Mouse (Mus musculus) lung, embryonic 15.5 days (tissue): Measurements from ENCODE around the gene Cdyl. TPM values are rescaled to one million over a fixed set of nuclear protein-coding genes. Genes with fewer than 3 reads are reported as not detected.

Experiments used
- ATAC-seq: fragments of 200-750 bp; cut with Nextera tagmentation; 2 replicates; pipeline ENCODE4 v1.8.0; 2017; ENCODE audit warnings: moderate number of reproducible peaks, borderline replicate concordance; ENCODE audit not compliant: low FRiP score, low TSS enrichment; ENCODE audit errors: extremely low read depth
- H3K27ac ChIP-seq: fragments of 300-500 bp; sonication (generic); 2 replicates; pipeline ENCODE4 v1.5.1; 2015; ENCODE audit warnings: moderate library complexity, mild to moderate bottlenecking, inconsistent platforms
- H3K27me3 ChIP-seq: fragments of 300-500 bp; sonication (generic); 2 replicates; pipeline ENCODE4 v1.6.1; 2015; ENCODE audit warnings: inconsistent platforms
- H3K36me3 ChIP-seq: fragments of 300-500 bp; sonication (generic); 2 replicates; pipeline ENCODE4 v1.6.1; 2015; ENCODE audit warnings: inconsistent platforms
- H3K4me1 ChIP-seq: fragments of 300-500 bp; sonication (generic); 2 replicates; pipeline ENCODE4 v1.6.1; 2015; ENCODE audit warnings: inconsistent platforms
- H3K4me2 ChIP-seq: fragments of 300-500 bp; sonication (generic); 2 replicates; pipeline ENCODE4 v1.6.1; 2015; ENCODE audit warnings: inconsistent platforms, mild to moderate bottlenecking, moderate library complexity
- H3K4me3 ChIP-seq: fragments of 300-500 bp; sonication (generic); 2 replicates; pipeline ENCODE4 v1.5.1; 2015; ENCODE audit warnings: mild to moderate bottlenecking, inconsistent platforms
- H3K9ac ChIP-seq: fragments of 300-500 bp; sonication (generic); 2 replicates; pipeline ENCODE4 v1.6.1; 2015; ENCODE audit warnings: inconsistent platforms
- H3K9me3 ChIP-seq: fragments of 300-500 bp; sonication (generic); 2 replicates; pipeline ENCODE4 v1.6.1; 2016; ENCODE audit warnings: inconsistent platforms
- WGBS: fragments of 180-500 bp; shearing (Covaris S2); methylation state at CpG from one replicate; pipeline ENCODE4 v1.1.7; 2015; 5-methylcytosine and 5-hydroxymethylcytosine counted together
- polyA plus RNA-seq: library from polyadenylated mRNA; unstranded; fragments of >200 nt; fragmentation: Nextera tagmentation; extraction: Ambion mirVana; gene quantifications from 2 replicates; pipeline ENCODE4 v1.2.1, GENCODE M21; 2015

Gene Cdyl
- polyA plus RNA-seq, 1 experiment from 2014 or later: 15.7 TPM

DNA sequence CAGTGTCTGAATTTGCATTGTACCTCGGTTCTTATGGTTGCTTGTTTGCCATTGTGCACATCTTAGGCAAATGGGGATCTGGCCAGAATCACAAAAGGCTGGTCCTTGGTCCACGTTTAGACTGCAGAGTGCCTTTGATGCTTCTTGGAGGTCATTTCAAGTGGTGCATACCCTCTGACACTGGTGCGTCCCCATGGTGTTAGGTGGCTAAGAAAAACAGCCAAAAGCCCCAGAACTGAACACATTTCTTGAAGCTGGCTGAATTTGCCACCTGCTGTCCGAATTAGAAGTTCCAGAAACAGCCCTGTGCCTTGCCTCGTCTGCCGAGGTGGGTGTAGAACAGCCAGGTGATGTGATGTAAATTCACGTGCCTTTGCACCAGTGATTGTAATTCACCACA, 197.9 kb downstream of the Cdyl start:
- no peak overlapping the region for H3K9ac ChIP-seq
- no peak for ATAC-seq
- WGBS: 82% methylated on average over 7 of the region's 7 CpGs
- no peaks in the 10 kb centered on the region for H3K27me3 ChIP-seq
- no peak overlapping the region for H3K4me2 ChIP-seq
- no peaks in the 10 kb centered on the region for H3K9me3 ChIP-seq
- H3K4me1 ChIP-seq: no peaks in the 10 kb centered on the region
- H3K27ac ChIP-seq: no peak overlapping the region
- no peak overlapping the region for H3K4me3 ChIP-seq
- peaks cover 3% of the 10 kb centered on the region; the same call in 1 of the 2 replicates for H3K36me3 ChIP-seq

- no peaks in the 10 kb centered on the region for H3K4me1 ChIP-seq
- no peak overlapping the region for H3K9ac ChIP-seq
- ATAC-seq: no peak
- no peaks in the 10 kb centered on the region for H3K27me3 ChIP-seq
- no peaks in the 10 kb centered on the region for H3K9me3 ChIP-seq
- no peak overlapping the region for H3K4me2 ChIP-seq
- H3K27ac ChIP-seq: no peak overlapping the region
- H3K36me3 ChIP-seq: peaks cover 21% of the 10 kb centered on the region; the same call in 1 of the 2 replicates
- 66% methylated on average over 8 of the region's 8 CpGs for WGBS
- H3K4me3 ChIP-seq: no peak overlapping the region
Observed at GRCm38 (mm10) chr13:35860916-35861315, 201.3 kb downstream of the Cdyl start.

GRCm38 (mm10) chr13:35870659-35871058, 211.0 kb downstream of the Cdyl start:
- no peak overlapping the region for H3K9ac ChIP-seq
- no peaks in the 10 kb centered on the region for H3K27me3 ChIP-seq
- no peaks in the 10 kb centered on the region for H3K4me1 ChIP-seq
- no peak overlapping the region for H3K4me2 ChIP-seq
- 0 out of 2 replicates have a peak, but pooled peaks cover 7% of the 10 kb centered on the region for H3K36me3 ChIP-seq
- WGBS: 80% methylated on average over 8 of the region's 8 CpGs
- ATAC-seq: no peak
- no peak overlapping the region for H3K4me3 ChIP-seq
- H3K27ac ChIP-seq: no peak overlapping the region
- no peaks in the 10 kb centered on the region for H3K9me3 ChIP-seq

GRCm38 (mm10) chr13:35871107-35871506, 211.5 kb downstream of the Cdyl start:
- WGBS: 66% methylated on average over 3 of the region's 3 CpGs
- H3K9me3 ChIP-seq: no peaks in the 10 kb centered on the region

GRCm38 (mm10) chr13:35875396-35875795, 215.8 kb downstream of the Cdyl start:
- no peaks in the 10 kb centered on the region for H3K36me3 ChIP-seq
- 83% methylated on average over 5 of the region's 5 CpGs for WGBS
- no peak overlapping the region for H3K27ac ChIP-seq
- H3K9me3 ChIP-seq: no peaks in the 10 kb centered on the region
- H3K4me2 ChIP-seq: no peak overlapping the region
- H3K4me3 ChIP-seq: no peak overlapping the region
- no peaks in the 10 kb centered on the region for H3K4me1 ChIP-seq
- H3K27me3 ChIP-seq: no peaks in the 10 kb centered on the region
- ATAC-seq: no peak
- H3K9ac ChIP-seq: no peak overlapping the region

More at GRCm38 (mm10) chr13:35871107-35871506, 211.5 kb downstream of the Cdyl start:
- H3K27me3 ChIP-seq: no peaks in the 10 kb centered on the region
- 0 out of 2 replicates have a peak, but pooled peaks cover 3% of the 10 kb centered on the region for H3K36me3 ChIP-seq
- H3K4me1 ChIP-seq: no peaks in the 10 kb centered on the region
- H3K4me3 ChIP-seq: no peak overlapping the region
- no peak for ATAC-seq
- no peak overlapping the region for H3K9ac ChIP-seq
- no peak overlapping the region for H3K27ac ChIP-seq
- H3K4me2 ChIP-seq: no peak overlapping the region

DNA sequence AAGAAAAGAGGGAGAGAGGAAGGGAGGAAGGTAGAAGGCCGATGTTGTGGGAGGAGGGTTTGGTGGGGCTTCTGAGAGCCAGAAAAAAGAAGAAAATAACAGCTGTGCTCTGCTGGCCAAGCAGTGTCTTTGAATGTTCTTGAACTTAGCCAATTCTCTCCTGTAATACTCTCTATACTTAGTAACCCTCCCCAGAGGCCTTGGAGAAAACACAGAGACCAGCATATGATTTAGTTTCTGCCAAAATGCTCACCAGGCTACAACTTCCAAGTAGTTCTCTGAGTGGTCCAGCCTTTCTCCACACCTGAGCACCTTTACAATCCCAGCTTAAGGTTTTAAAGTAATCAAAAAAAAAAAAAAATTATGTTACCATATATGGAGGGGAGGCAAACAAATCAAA, 218.6 kb downstream of the Cdyl start:
- no peaks in the 10 kb centered on the region for H3K4me1 ChIP-seq
- ATAC-seq: no peak
- WGBS: 50% methylated on average over 1 of the region's 1 CpGs
- no peak overlapping the region for H3K4me3 ChIP-seq
- no peaks in the 10 kb centered on the region for H3K27me3 ChIP-seq
- H3K27ac ChIP-seq: no peak overlapping the region
- no peaks in the 10 kb centered on the region for H3K36me3 ChIP-seq
- H3K4me2 ChIP-seq: no peak overlapping the region
- H3K9me3 ChIP-seq: no peaks in the 10 kb centered on the region
- no peak overlapping the region for H3K9ac ChIP-seq

DNA sequence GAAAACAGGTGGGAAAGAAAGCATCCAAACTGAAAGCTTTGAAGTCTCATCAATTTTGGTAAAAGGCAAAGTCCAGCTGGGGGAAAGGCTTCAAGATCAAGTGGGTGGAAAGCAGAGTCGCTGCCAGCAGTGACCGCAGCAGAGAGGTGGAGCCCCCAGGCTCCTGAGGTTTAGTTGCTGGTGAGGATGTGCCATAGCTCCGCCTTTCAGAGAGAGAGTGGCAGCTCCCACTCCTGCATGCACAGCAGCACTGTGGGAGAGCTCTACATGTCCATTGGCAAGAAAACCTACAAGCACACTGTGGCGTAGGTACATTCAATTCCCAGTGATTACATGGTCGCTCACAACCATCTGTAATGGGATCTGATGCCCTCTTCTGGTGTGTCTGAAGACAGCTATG, 219.4 kb downstream of the Cdyl start:
- 46% methylated on average over 5 of the region's 5 CpGs for WGBS
- no peaks in the 10 kb centered on the region for H3K4me1 ChIP-seq
- no peak overlapping the region for H3K9ac ChIP-seq
- no peaks in the 10 kb centered on the region for H3K9me3 ChIP-seq
- H3K4me3 ChIP-seq: no peak overlapping the region
- ATAC-seq: no peak
- no peaks in the 10 kb centered on the region for H3K27me3 ChIP-seq
- no peaks in the 10 kb centered on the region for H3K36me3 ChIP-seq
- no peak overlapping the region for H3K4me2 ChIP-seq
- no peak overlapping the region for H3K27ac ChIP-seq

DNA sequence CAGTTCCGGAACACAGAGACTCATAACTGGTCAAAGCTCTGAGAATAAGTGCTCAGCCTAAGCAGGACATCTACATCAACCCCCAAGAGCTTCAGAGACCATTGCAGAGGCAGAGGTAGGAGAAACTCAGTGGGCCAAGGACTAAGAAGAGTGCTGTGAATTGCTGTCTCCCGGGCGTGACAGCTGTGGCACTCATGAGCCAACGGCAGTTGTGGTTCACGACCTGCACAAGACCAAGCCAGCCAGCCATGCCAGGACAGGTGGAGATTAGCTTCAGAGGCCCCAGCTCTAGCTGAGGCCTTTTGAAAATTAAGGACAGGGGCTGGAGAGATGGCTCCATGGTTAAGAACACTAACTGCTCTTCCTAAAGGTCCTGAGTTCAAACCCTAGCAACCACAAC, 219.9 kb downstream of the Cdyl start:
- H3K27ac ChIP-seq: no peak overlapping the region
- 77% methylated on average over 5 of the region's 5 CpGs for WGBS
- H3K4me1 ChIP-seq: no peaks in the 10 kb centered on the region
- no peaks in the 10 kb centered on the region for H3K36me3 ChIP-seq
- H3K9me3 ChIP-seq: no peaks in the 10 kb centered on the region
- no peak overlapping the region for H3K9ac ChIP-seq
- no peak overlapping the region for H3K4me3 ChIP-seq
- H3K4me2 ChIP-seq: no peak overlapping the region
- H3K27me3 ChIP-seq: no peaks in the 10 kb centered on the region
- no peak for ATAC-seq

DNA sequence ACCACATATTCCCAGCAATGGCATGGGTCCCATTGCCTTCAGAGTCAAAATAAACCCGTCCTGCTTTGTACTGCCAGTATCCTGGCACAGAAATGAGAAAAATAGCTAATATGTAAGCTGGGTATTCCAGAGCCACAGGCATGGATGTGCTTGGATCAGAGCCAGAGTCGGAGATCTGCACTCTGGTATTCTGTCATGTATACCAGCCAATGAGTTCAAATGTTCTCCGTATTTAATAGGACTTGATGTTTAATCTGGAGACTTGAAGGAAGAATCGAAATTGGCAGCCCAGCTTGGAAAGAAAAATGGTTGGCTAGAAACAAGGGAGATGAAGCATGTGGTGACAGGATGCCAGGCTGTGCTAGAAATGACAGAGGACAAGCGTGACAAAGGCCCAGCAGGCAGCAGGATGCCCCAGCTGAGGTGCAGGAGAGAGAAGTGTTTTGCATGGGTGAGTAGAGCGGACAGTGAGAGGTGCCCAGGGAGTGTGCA, 221.0 kb downstream of the Cdyl start:
- no peak for ATAC-seq
- Histone ChIP-seq H3K9me3 (no peaks in the 10 kb centered on the region), H3K4me3 (no peak overlapping the region), H3K4me1 (no peaks in the 10 kb centered on the region), H3K4me2 (no peak overlapping the region), H3K27me3 (no peaks in the 10 kb centered on the region), H3K36me3 (no peaks in the 10 kb centered on the region), H3K27ac (no peak overlapping the region), H3K9ac (no peak overlapping the region)
- WGBS: 71% methylated on average over 6 of the region's 6 CpGs

DNA sequence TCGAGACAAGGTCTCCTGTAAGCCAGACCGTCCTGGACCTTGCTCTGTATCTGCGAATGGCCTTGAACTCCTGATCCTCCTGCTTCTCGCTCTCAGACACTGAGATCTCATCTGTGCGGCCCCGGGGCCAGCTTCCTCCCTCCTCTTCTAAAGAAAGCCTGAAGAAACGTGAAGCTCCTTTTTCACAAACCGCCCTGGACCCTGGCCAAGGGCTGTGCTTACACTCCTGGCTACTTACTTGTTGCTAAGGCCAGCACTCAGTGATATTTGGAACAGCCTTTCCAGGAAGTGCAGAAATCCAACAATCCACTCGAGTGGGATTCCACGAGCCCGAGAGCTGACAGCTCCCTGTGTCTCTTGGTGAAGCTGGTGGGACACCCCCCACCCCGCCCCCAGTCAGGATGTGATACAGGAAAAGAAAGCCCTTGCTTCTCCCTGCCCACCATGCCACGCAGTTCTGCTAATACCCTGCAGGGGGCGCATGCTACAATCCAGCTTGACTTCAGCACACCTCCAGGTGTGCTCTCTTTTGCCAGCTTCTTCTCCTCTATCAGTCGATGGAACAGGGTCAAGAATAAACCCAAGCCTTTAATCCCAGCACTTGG, 226.6 kb downstream of the Cdyl start:
- 18% methylated on average over 15 of the region's 15 CpGs for WGBS
- no peaks in the 10 kb centered on the region for H3K27me3 ChIP-seq
- peak overlapping the region; percentile 31; the same call in 1 of the 2 replicates for H3K4me2 ChIP-seq
- H3K27ac ChIP-seq: no peak overlapping the region
- no peak overlapping the region for H3K4me3 ChIP-seq
- no peak overlapping the region for H3K9ac ChIP-seq
- peaks cover 7% of the 10 kb centered on the region; the same call in 1 of the 2 replicates for H3K4me1 ChIP-seq
- H3K9me3 ChIP-seq: no peaks in the 10 kb centered on the region
- ATAC-seq: peak; percentile 19; the same call in 1 of the 2 replicates
- H3K36me3 ChIP-seq: no peaks in the 10 kb centered on the region

- H3K27me3 ChIP-seq: no peaks in the 10 kb centered on the region
- WGBS: 85% methylated on average over 3 of the region's 3 CpGs
- no peak overlapping the region for H3K27ac ChIP-seq
- H3K4me3 ChIP-seq: no peak overlapping the region
- H3K9ac ChIP-seq: no peak overlapping the region
- no peak for ATAC-seq
- no peaks in the 10 kb centered on the region for H3K4me1 ChIP-seq
- H3K4me2 ChIP-seq: no peak overlapping the region
- no peaks in the 10 kb centered on the region for H3K9me3 ChIP-seq
- H3K36me3 ChIP-seq: no peaks in the 10 kb centered on the region
Observed at GRCm38 (mm10) chr13:35892866-35893265, 233.2 kb downstream of the Cdyl start.

- Histone ChIP-seq H3K9ac (peak overlapping the region; percentile 41), H3K36me3 (no peaks in the 10 kb centered on the region), H3K4me3 (peak overlapping the region; percentile 76), H3K4me1 (no peaks in the 10 kb centered on the region), H3K9me3 (no peaks in the 10 kb centered on the region), H3K27ac (no peak overlapping the region), H3K4me2 (peak overlapping the region; percentile 62), H3K27me3 (no peaks in the 10 kb centered on the region)
- ATAC-seq: no peak
- WGBS: under 1% methylated on average over 13 of the region's 13 CpGs
Observed at GRCm38 (mm10) chr13:35905378-35905777, 245.7 kb downstream of the Cdyl start.
